Mouse (Mus musculus) ES-E14 (cell line): Measurements from ENCODE around the gene Gm49322.

Source experiments
- CHD2 ChIP-seq: IDR thresholded peaks from 2 replicates; pipeline ENCODE4 v1.6.1; 2014; ENCODE audit warnings: mild to moderate bottlenecking, low read depth, low read length, inconsistent platforms
- HCFC1 ChIP-seq: IDR thresholded peaks from 2 replicates; pipeline ENCODE4 v1.6.1; 2012; ENCODE audit warnings: low read length, inconsistent platforms, borderline replicate concordance; ENCODE audit not compliant: insufficient read depth
- MAFK ChIP-seq: IDR thresholded peaks from 2 replicates; pipeline ENCODE4 v1.6.1; 2014; ENCODE audit warnings: mild to moderate bottlenecking, low read depth, low read length, inconsistent platforms; ENCODE audit not compliant: insufficient read depth
- ZC3H11A ChIP-seq: IDR thresholded peaks from 2 replicates; pipeline ENCODE4 v1.6.1; 2012; ENCODE audit warnings: low read depth, mild to moderate bottlenecking, inconsistent platforms, low read length, borderline replicate concordance
- ZNF384 ChIP-seq: IDR thresholded peaks from 2 replicates; pipeline ENCODE4 v1.6.1; 2012; ENCODE audit warnings: low read depth, low read length, inconsistent platforms

- no peak for TF ChIP-seq CHD2
- TF ChIP-seq MAFK, result no peak
- TF ChIP-seq ZNF384, result no peak
- no peak for TF ChIP-seq ZC3H11A
- TF ChIP-seq HCFC1, result peak; percentile 18; the same call in 1 of the 2 replicates
These were observed 17.0 kb downstream of the Gm49322 start, which contains the start of gene Csnk1g2 for GRCm38 (mm10) chr10:80622661-80623456.
